Mouse (Mus musculus): Measurements from ENCODE around the gene Ephb3. TPM values are rescaled to one million over a fixed set of nuclear protein-coding genes. Genes with fewer than 3 reads are reported as not detected.

The Ephb3 gene
- total RNA-seq, 4 experiments from 2014 or later: 1.3 to 2.3 (median 1.7) TPM

- peak; percentile 62 for DNase-seq
Observed at GRCm38 (mm10) chr16:21247871-21248712, 43.5 kb downstream of the Ephb3 start.

GRCm38 (mm10) chr16:21248713-21249531 lies 44.4 kb downstream of the Ephb3 start:
- DNase-seq: no peak

GRCm38 (mm10) chr16:21252401-21252955 lies 47.9 kb downstream of the Ephb3 start:
- DNase-seq: no peak

GRCm38 (mm10) chr16:21255574-21256304 lies 51.2 kb downstream of the Ephb3 start:
- DNase-seq: no peak

- DNase-seq: no peak
Observed at GRCm38 (mm10) chr16:21256514-21257305, 52.2 kb downstream of the Ephb3 start.

- no peak for DNase-seq
Observed at GRCm38 (mm10) chr16:21265417-21265816, 60.9 kb downstream of the Ephb3 start.

GRCm38 (mm10) chr16:21269775-21270174 lies 65.2 kb downstream of the Ephb3 start:
- DNase-seq: no peak

GRCm38 (mm10) chr16:21271773-21272247 lies 67.3 kb downstream of the Ephb3 start:
- no peak for DNase-seq

GRCm38 (mm10) chr16:21272748-21273147 lies 68.2 kb downstream of the Ephb3 start:
- no peak for DNase-seq

Small RNAs within 50 kb of the gene (microRNA-seq; reads per million reads assigned to microRNA genes)
- gene Mir7680: 0 reads per million in 2 experiments

Other genes with a start within 250 kb of the Ephb3 start
- gene Teddm3, start 50.8 kb upstream of the Ephb3 start, total RNA-seq (2022): under 1 TPM in 1 of 4 experiments, not detected in 3; 0.21 TPM
- 10 to 100 TPM; 19.5 to 29.1 (median 23.9) TPM for gene Vps8, start 218.4 kb downstream of the Ephb3 start, total RNA-seq (2022)

Data from adrenal gland, adult 8-10 months (tissue).